Mouse (Mus musculus) intestine, postnatal 0 days (tissue): Measurements from ENCODE around the gene Orai3. TPM values are rescaled to one million over a fixed set of nuclear protein-coding genes. Genes with fewer than 3 reads are reported as not detected.
"Not testable (repeated sequence)": the region's sequence is repeated elsewhere in the genome, so short reads cannot be mapped to it uniquely, and the experiment has no call there.

Experiments
- ATAC-seq: fragments of 200-750 bp; cut with Nextera tagmentation; 2 replicates; pipeline ENCODE4 v1.8.0; 2017; ENCODE audit warnings: mild to moderate bottlenecking, moderate TSS enrichment, moderate library complexity
- H3K27ac ChIP-seq: fragments of 300-500 bp; sonication (generic); 2 replicates; pipeline ENCODE4 v1.5.1; 2014; ENCODE audit warnings: mild to moderate bottlenecking, low read depth, low read length, moderate library complexity
- H3K27me3 ChIP-seq: fragments of 300-500 bp; sonication (generic); replicated peaks from 2 replicates; pipeline ENCODE4 v1.6.1; 2014; ENCODE audit warnings: low read length, mixed read lengths; ENCODE audit not compliant: control insufficient read depth, insufficient read depth
- H3K36me3 ChIP-seq: fragments of 300-500 bp; sonication (generic); 2 replicates; pipeline ENCODE4 v1.6.1; 2014; ENCODE audit warnings: mild to moderate bottlenecking, moderate library complexity; ENCODE audit not compliant: control insufficient read depth, insufficient read depth
- H3K4me1 ChIP-seq: fragments of 300-500 bp; sonication (generic); replicated peaks from 2 replicates; pipeline ENCODE4 v1.6.1; 2014; ENCODE audit warnings: antibody characterized with exemption, low read length, mixed read lengths; ENCODE audit not compliant: control insufficient read depth, insufficient read depth
- H3K4me2 ChIP-seq: fragments of 300-500 bp; sonication (generic); replicated peaks from 2 replicates; pipeline ENCODE4 v1.6.1; 2014; ENCODE audit warnings: low read depth, mild to moderate bottlenecking, moderate library complexity
- H3K4me3 ChIP-seq: fragments of 300-500 bp; sonication (generic); 2 replicates; pipeline ENCODE4 v1.5.1; 2014; ENCODE audit warnings: low read depth, low read length
- H3K9ac ChIP-seq: fragments of 300-500 bp; sonication (generic); 2 replicates; pipeline ENCODE4 v1.6.1; 2014; ENCODE audit warnings: mild to moderate bottlenecking, low read depth, low read length
- H3K9me3 ChIP-seq: fragments of 300-500 bp; sonication (generic); 2 replicates; pipeline ENCODE4 v1.6.1; 2016; ENCODE audit warnings: mixed run types; ENCODE audit not compliant: control insufficient read depth
- CTCF ChIP-seq: sonication (generic); IDR thresholded peaks from 2 replicates; pipeline ENCODE4 v1.5.1; 2016; ENCODE audit warnings: low read depth, mild to moderate bottlenecking, control low read depth, antibody characterized with exemption, moderate library complexity
- WGBS: fragments of 180-500 bp; shearing (Covaris S2); extraction: QIAGEN DNeasy Blood & Tissue Kit; methylation state at CpG from one replicate; pipeline ENCODE4 v1.1.7; 2014; 5-methylcytosine and 5-hydroxymethylcytosine counted together
- polyA plus RNA-seq: library from polyadenylated mRNA; unstranded; fragments of >200 nt; fragmentation: Nextera tagmentation; extraction: Ambion mirVana; gene quantifications from 2 replicates; pipeline ENCODE4 v1.2.1, GENCODE M21; 2015

Orai3 gene
- 18.7 and 21.8 TPM in 2 replicates for polyA plus RNA-seq

DNA sequence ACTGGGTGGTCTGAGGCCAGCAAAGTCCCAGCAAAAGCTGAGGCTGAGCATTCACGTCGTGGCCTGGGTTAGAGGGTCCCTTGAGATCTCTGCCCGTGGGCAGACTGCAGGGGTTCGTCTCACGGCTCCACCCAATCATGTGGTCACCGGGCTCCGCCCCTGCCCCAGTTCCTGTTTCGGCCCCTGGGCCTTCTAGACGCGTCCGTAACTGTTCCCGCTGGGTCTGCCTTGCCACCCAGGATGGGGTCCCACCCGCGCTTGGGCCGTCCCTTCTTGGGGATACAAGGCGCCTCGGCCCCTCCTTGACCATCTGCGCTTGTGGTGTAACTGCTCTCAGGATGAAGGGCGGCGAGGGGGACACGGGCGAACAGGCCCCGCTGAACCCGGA, at the start of gene Orai3:
Gene Orai3, plus strand, starts transcription at position 165 of the 388 bp plus-strand sequence.
- Histone ChIP-seq H3K27ac (peak within 1 kb of the TSS; percentile 79), H3K9me3 (no peaks in the 10 kb centered on the region), H3K4me1 (peaks cover 3% of the 10 kb centered on the region; the same call in 1 of the 2 replicates), H3K36me3 (peaks cover 21% of the 10 kb centered on the region), H3K27me3 (no peaks in the 10 kb centered on the region), H3K4me3 (peak within 1 kb of the TSS; percentile 80), H3K4me2 (peak within 1 kb of the TSS; percentile 97), H3K9ac (peak within 1 kb of the TSS; percentile 84)
- TF ChIP-seq CTCF = no peak
- ATAC-seq = peak; percentile 60
- 1% methylated on average over 24 of the region's 24 CpGs for WGBS

DNA sequence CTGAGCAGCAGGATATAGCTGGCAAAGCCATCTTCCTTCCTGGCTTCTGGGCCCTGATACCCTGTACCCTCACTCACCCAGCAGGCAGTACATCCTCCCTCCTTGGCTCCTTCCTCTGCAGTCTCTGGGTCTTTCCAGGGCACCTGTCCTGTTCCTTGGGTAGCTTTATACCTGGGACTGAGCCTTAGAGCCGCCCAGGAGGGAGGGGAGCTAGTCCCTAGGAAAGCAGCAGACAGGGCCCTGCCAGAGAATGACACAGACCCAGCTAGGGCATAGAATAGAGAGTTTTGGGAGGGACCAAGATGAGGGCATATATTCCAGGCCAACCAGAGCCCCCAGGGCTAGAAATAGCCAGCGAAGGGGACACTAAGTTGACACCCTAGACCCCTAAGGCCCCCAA, 44.1 kb upstream of the Orai3 start:
- Histone ChIP-seq H3K4me1 (no peaks in the 10 kb centered on the region), H3K36me3 (no peaks in the 10 kb centered on the region), H3K27me3 (no peaks in the 10 kb centered on the region), H3K4me2 (no peak overlapping the region), H3K9ac (no peak overlapping the region), H3K27ac (no peak overlapping the region), H3K9me3 (no peaks in the 10 kb centered on the region), H3K4me3 (no peak overlapping the region)
- no peak for ATAC-seq
- 66% methylated on average over 2 of the region's 2 CpGs for WGBS
- no peak for TF ChIP-seq CTCF

DNA sequence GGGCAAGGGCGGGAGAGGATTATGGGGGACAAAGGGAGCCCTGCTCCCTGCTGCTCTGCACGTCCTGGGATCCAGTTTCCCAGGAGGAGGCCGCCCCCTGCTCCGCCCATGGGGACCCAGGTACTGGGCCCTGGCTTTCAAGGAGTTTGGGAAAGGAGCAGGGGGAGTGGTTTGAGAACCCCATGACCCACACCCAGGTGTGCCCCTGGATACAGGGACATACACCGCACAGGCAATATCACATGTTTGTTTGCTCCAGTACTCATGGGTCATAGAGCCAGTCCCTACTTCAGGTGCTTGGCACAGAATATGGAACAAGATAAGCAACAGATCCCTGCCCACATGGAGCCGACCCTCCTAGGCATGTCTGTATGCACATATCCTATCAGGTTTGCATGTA, 43.7 kb upstream of the Orai3 start:
- H3K9ac ChIP-seq = no peak overlapping the region
- H3K4me3 ChIP-seq = no peak overlapping the region
- ATAC-seq = no peak
- whole genome bisulfite sequencing = 57% methylated on average over 6 of the region's 6 CpGs
- no peak for TF ChIP-seq CTCF
- no peaks in the 10 kb centered on the region for H3K9me3 ChIP-seq
- H3K27ac ChIP-seq = no peak overlapping the region
- no peak overlapping the region for H3K4me2 ChIP-seq
- no peaks in the 10 kb centered on the region for H3K4me1 ChIP-seq
- no peaks in the 10 kb centered on the region for H3K27me3 ChIP-seq
- no peaks in the 10 kb centered on the region for H3K36me3 ChIP-seq

DNA sequence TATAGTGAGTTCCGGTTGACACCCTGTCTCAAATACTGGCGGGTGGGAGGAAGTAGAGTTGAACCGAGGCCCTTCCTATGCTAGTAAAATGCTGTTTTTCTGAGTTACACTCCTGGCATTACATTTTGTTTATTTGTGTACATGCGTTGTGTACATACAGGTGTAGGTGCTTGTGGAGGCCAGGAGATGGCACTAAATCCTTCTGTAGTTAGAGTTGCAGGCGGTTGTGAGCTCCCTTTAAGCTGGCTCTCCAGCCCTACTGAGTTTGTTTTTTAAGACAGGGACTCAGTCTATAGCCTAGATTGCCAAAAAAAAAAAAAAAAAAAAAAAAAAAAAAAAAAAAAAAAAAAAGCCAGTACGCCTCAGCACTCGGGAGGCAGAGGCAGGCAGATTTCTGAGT, 41.7 kb upstream of the Orai3 start:
- Histone ChIP-seq H3K36me3 (no peaks in the 10 kb centered on the region), H3K9ac (no peak overlapping the region), H3K4me3 (no peak overlapping the region), H3K4me1 (no peaks in the 10 kb centered on the region), H3K27ac (no peak overlapping the region), H3K9me3 (no peaks in the 10 kb centered on the region), H3K27me3 (no peaks in the 10 kb centered on the region), H3K4me2 (no peak overlapping the region)
- peak; percentile 38 for TF ChIP-seq CTCF
- ATAC-seq = no peak
- 86% methylated on average over 7 of the region's 7 CpGs for WGBS

GRCm38 (mm10) chr7:127730170-127730569, 39.4 kb upstream of the Orai3 start:
- WGBS = 59% methylated on average over 4 of the region's 4 CpGs
- Histone ChIP-seq H3K4me2 (no peak overlapping the region), H3K4me3 (no peak overlapping the region), H3K4me1 (no peaks in the 10 kb centered on the region), H3K9me3 (no peaks in the 10 kb centered on the region), H3K27ac (no peak overlapping the region), H3K27me3 (no peaks in the 10 kb centered on the region), H3K36me3 (no peaks in the 10 kb centered on the region), H3K9ac (no peak overlapping the region)
- peak; percentile 75 for ATAC-seq
- TF ChIP-seq CTCF = no peak

DNA sequence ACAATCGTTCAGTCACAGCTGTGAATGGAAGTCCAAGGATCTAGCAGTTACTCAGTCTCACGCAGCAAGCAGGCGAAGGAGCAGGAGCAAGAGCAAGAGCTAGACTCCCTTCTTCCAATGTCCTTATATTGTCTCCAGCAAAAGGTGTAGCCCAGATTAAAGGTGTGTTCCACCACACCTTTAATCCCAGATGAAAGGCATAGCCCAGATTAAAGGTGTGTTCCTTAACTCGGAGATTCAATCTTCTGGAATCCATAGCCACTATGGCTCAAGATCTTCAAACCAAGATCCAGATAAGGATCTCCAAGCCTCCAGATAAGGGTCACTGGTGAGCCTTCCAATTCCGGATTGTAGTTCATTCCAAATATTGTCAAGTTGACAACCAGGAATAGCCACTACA, 37.5 kb upstream of the Orai3 start, which contains the start of gene Ctf2:
Gene Ctf2, minus strand, starts transcription at position 101 of the 400 bp plus-strand sequence.
- WGBS = no CpG with 5 or more reads among the region's 5 CpGs
- not testable (repeated sequence) for H3K27me3 ChIP-seq, H3K9me3 ChIP-seq, ATAC-seq, H3K36me3 ChIP-seq, H3K4me3 ChIP-seq, H3K9ac ChIP-seq, H3K4me2 ChIP-seq, H3K4me1 ChIP-seq, H3K27ac ChIP-seq
